Mouse (Mus musculus) naive thymus-derived CD4-positive, alpha-beta T cell, adult 2 months (primary cell): ENCODE data around the gene Tppp2.
"Not testable (repeated sequence)": the region's sequence is repeated elsewhere in the genome, so short reads cannot be mapped to it uniquely, and the experiment has no call there.

ENCODE experiments used
- DNase-seq: peaks from one replicate; pipeline ENCODE4 v3.0.0-alpha.2; 2011; ENCODE audit warnings: low read depth

The Tppp2 gene

GRCm38 (mm10) chr14:51912391-51913061 lies 5.7 kb upstream of the Tppp2 start:
- no peak for DNase-seq

DNA sequence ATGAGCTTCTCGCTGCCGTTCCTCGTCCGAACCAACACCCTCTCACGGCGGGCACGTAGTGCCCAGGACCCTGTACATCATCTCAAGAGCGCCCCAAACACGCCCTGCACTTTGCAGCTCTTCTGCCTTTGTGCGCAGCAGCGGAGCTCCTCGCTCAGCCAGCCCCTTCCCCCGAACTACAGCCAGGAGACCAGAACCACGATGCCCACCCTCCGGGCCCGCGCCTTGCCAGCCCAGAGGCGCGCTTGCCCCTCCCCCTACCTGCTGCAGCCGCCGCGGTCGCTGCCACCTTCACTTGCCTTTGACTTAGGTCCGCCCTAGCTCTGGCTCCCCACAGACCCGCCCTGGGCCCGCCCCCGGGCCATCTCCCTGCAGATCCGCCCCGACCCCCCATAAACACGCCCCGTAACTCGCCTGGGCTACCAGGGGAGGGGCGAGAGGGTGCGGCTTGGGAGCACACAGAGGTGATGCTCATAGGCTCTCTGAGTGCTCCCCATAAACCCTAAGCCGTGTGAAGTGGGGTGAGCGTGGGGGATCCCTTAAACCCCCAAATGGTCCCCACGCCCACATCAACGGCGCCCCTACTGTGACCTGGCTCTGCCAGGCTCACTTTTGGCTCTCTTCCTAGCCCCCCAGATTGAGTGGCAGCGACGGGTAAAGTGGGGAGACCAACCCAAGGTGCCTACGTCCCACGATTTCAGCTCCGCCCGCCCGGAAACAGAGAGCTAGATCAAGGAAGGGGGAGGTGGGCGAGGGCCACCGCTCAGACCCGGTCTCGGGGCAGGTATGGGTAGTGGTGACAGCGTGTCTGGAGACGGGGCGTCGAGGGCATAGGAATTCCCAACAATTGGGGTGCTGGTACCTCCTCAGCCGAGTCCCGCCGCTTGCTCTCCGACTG lies 4.9 kb upstream of the Tppp2 start:
- peak; percentile 96 for DNase-seq

DNA sequence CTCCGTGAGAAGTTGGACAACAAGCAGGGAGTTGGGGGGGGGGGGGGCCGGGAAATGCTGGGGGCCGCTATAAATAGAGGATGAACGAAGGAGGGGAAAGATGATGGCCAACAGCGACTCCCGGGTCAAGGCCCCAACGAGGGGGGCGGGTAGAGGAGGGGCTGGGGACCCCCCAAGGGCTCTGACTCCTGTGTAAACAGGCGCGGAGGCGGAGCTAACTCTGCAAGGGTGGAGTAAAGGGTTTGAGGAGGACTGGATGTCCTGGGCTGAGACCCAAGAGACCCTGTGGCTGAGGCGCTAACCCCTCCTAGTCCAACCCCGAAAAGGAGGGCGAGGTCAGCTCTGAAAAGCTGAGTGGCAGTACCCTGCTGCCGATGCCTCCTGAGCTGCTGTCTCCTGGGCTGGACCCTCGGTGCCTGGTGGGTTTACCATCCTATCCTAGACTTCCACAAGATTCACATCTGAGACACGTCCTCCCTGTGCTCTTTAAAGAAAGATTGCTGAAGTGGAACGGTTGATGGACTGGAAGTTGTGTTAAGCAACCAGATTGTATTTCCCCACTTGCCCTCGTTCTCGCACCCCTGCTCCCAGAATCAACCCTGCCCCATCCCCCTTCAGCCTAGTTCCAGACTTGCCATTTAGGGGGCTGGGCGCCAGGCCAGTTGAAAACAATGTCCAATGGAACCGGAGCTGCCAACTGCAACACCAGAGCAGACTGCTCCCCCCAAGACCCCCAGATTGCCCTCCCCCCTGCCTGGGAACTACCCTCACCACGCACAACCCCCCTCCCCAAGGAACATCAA lies 4.1 kb upstream of the Tppp2 start, which contains the start of gene Ndrg2:
Gene Ndrg2 (minus strand): TSS at position 199 of the 803 bp plus-strand sequence.
- peak; percentile 58 for DNase-seq

DNA sequence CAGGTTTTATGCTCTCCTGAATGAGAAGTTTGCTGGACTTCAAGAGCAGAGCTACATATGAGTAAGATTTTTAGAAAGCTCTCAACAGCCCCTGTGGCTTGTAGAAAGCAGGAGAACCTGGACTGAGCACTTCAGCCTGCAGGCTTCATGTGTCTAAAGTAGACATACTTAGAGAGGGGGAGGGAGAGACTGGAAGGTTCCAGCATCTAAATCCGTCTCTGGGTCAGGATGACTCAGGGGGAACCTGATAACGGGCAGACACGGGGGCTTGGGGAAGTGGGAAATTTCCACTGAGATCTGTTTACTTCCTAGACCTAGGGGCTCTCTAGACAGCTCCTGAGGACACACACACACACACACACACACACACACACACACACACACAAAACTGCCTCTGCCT lies 3.2 kb upstream of the Tppp2 start:
- no peak for DNase-seq

- DNase-seq: no peak
These were observed 1.7 kb upstream of the Tppp2 start for GRCm38 (mm10) chr14:51916539-51916938.

GRCm38 (mm10) chr14:51918966-51919365 lies 741 bp downstream of the Tppp2 start:
- no peak for DNase-seq

DNA sequence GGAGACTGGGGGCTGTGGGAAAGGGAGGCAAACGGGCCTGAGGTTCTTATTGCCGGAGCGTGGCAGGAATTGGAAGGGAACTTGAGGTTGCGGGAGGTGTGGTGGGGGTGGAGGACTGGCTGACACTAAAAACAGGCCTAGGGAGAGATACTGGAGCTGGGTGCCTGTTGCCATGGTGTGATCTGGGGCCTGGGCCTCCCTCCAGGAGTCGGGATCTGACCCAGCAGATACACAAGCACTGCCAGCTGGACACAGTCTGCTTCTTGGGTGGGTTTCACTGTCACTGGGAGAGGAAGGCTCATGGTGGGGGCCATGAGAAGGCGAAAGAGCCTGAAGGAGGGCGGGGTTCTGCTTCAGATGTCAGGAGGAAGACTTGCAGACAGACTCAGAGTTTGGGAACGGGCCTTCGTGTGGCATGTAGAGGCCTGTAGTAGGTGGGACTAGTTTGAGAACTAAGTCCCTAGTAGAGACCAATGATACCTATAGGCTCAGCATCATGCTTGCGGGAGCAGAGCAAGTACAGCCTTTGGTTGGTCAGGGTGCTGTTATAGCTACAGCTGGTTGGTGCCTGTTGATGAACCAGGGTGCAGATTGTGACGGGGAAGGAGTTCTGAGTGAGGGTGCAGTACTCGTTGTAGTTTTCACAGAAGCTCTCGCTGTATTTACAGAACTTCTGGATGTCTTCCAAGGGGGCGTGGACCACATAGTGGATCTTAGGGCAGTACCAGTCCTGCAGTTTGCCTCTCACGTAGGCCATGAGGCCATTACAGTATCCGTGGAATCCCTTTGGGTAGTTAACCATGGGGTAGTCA lies 3.7 kb downstream of the Tppp2 start:
- DNase-seq: no peak

DNA sequence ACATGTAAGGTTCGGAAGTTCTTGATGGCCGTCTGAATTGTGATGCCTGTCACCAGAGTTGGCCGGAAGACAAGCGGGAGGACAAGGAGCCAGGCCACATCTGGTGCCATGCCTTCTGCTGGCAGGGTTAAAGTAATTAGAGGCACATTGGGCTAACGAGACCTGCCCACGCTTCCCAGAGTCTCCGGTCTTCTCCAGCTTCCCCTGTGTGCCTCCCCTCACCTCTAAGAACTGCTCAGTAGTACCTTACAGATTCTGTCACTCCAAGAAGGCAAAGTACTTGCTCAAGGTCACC lies 4.3 kb downstream of the Tppp2 start, which contains the start of gene Rnase13:
Gene Rnase13 (minus strand): TSS at position 203 of the 295 bp plus-strand sequence.
- no peak for DNase-seq

DNA sequence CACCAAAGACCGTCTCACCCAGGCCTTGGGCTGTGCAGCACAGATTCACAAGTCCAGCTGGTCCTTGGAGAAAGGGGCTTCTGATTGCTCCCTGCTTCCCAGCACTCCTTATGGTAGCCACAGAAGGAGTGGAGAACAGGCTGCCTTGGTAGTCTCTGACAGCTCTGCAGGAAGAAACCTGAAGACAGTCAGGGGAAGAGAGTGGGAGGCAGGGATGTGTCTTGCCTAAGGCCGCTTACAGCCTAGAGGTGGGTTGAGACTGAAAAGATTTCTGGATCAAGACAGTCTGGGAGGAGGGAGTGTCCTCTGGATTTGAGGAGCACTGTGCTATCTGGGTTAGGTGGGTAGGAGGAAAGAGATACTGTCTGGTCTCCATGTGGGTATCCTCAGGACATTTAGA lies 4.7 kb downstream of the Tppp2 start:
- DNase-seq: no peak

GRCm38 (mm10) chr14:51923492-51923891 lies 5.3 kb downstream of the Tppp2 start:
- DNase-seq: no peak

DNA sequence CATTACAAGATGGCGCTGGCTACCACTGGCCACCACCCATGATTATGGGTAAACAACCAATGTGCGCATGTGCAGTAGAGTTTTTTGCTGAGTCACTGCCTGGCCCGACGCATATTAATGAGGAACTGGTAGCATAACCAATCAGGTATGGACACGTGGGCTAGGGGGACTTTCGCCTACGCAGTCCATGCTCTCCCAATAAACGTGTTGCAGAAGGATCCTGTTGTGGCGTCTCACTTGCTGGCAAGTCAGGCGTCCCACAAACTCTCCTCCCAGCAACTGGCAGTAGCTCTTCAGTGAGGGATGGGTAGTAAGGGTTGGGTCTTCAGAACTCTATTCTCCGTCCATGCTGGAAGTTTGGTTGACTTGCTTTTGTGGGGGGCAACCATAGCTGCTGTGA lies 8.7 kb downstream of the Tppp2 start:
- DNase-seq: not testable (repeated sequence)

DNA sequence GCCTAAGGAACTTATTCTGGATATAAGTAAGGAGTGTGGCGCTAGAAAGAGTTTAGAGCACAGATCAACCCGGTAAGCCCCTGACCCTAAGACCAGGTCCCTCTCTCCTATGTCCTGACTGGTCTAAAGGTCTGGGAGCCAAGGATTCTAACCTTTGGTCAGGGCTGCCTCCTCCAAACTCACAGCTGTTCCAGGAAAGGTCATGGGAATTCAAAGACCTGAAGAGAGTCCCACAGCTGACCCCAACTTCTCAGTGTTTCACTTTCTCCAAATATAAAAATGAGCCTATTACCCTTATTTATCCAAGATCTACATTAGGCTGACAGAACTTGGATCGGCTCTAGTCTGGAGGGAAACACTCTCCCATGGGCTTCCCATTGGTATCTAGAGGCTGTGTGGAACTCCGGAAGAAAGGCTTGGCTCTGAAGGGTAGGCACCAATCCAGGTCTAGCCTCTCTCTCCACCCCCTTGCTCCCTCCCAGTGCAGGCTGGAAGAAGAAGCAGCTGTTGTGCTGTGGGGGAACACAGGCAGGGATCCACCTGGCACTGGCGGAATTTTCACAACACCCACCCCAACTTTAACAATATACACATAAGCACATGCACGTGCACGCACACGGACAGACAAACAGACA lies 11.2 kb downstream of the Tppp2 start:
- DNase-seq: no peak

DNA sequence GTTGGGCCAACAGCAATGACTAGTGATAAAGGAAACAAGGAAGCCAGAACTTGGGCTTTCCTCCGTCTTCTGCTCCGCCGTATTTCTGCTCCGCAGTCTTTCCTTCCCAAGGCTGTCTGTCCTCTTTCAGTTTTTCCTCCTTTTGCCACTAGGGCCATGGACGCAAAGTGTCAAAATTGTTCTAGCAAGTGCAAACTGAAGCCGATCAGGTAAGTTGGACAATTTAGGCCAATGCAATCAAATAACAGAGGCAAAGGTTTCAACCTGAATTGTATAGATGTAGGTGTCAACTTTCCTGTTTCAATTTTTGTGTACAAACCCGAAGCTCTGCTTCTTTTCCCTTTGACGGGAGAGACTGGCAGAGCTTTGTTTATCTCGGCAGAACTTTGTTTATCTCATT lies 11.7 kb downstream of the Tppp2 start:
- no peak for DNase-seq

DNA sequence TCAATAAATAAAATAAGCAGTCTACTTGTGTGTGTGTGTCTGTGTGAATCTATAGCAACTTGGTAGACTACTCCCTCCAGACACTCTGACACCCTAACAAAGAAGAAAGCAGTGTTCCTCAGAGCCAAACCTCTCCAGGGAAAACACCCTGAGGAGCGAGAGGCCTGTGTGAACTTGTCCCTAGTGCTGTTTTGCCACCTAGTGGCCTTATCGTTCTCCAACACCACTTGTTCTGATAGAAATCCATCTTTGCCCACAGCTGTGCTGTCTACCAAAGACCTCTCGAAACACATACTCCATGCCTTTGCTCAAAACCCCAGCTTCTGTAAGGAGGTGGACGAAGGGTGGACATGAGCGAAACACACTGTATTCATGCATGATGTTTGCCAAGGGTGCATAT lies 12.6 kb downstream of the Tppp2 start:
- peak; percentile 67 for DNase-seq

GRCm38 (mm10) chr14:51932092-51933020 lies 14.1 kb downstream of the Tppp2 start:
- DNase-seq: no peak

- no peak for DNase-seq
These were observed 20.8 kb downstream of the Tppp2 start for GRCm38 (mm10) chr14:51939005-51939404.

GRCm38 (mm10) chr14:51940944-51941560 lies 22.8 kb downstream of the Tppp2 start:
- DNase-seq: no peak

- DNase-seq: no peak
These were observed 23.4 kb downstream of the Tppp2 start for GRCm38 (mm10) chr14:51941577-51941976.

GRCm38 (mm10) chr14:51942236-51942635 lies 24.0 kb downstream of the Tppp2 start:
- no peak for DNase-seq

- no peak for DNase-seq
These were observed 25.1 kb downstream of the Tppp2 start for GRCm38 (mm10) chr14:51943336-51943735.
